Mouse (Mus musculus) liver, embryonic 13.5 days (tissue): ENCODE results near the gene Pigb. TPM values are rescaled to one million over a fixed set of nuclear protein-coding genes. Genes with fewer than 3 reads are reported as not detected.
"Not testable (repeated sequence)": the region's sequence is repeated elsewhere in the genome, so short reads cannot be mapped to it uniquely, and the experiment has no call there.

Experiments used
- ATAC-seq: fragments of 200-750 bp; cut with Nextera tagmentation; 2 replicates; pipeline ENCODE4 v1.8.0; 2017; ENCODE audit warnings: low read depth, mild to moderate bottlenecking, moderate number of reproducible peaks, moderate library complexity
- DNase-seq: peaks from one replicate; pipeline ENCODE4 v3.0.0; 2022
- H3K27ac ChIP-seq: fragments of 300-500 bp; sonication (generic); 2 replicates; pipeline ENCODE4 v1.5.1; 2015; ENCODE audit warnings: moderate library complexity, mild to moderate bottlenecking, inconsistent platforms
- H3K27me3 ChIP-seq: fragments of 300-500 bp; sonication (generic); 2 replicates; pipeline ENCODE4 v1.6.1; 2015; ENCODE audit warnings: mild to moderate bottlenecking, inconsistent platforms
- H3K36me3 ChIP-seq: fragments of 300-500 bp; sonication (generic); 2 replicates; pipeline ENCODE4 v1.6.1; 2015; ENCODE audit warnings: mild to moderate bottlenecking, inconsistent platforms
- H3K4me1 ChIP-seq: fragments of 300-500 bp; sonication (generic); replicated peaks from 2 replicates; pipeline ENCODE4 v1.6.1; 2015; ENCODE audit warnings: inconsistent platforms
- H3K4me2 ChIP-seq: fragments of 300-500 bp; sonication (generic); 2 replicates; pipeline ENCODE4 v1.6.1; 2015; ENCODE audit warnings: inconsistent platforms, mild to moderate bottlenecking, moderate library complexity
- H3K4me3 ChIP-seq: fragments of 300-500 bp; sonication (generic); replicated peaks from 2 replicates; pipeline ENCODE4 v1.5.1; 2015; ENCODE audit warnings: mild to moderate bottlenecking, inconsistent platforms
- H3K9ac ChIP-seq: fragments of 300-500 bp; sonication (generic); 2 replicates; pipeline ENCODE4 v1.6.1; 2015; ENCODE audit warnings: mild to moderate bottlenecking, inconsistent platforms
- H3K9me3 ChIP-seq: fragments of 300-500 bp; sonication (generic); replicated peaks from 2 replicates; pipeline ENCODE4 v1.6.1; 2016; ENCODE audit warnings: inconsistent platforms
- WGBS: fragments of 180-500 bp; shearing (Covaris S2); methylation state at CpG from one replicate; pipeline ENCODE4 v1.1.7; 2015; ENCODE audit not compliant: insufficient replicate concordance; 5-methylcytosine and 5-hydroxymethylcytosine counted together
- polyA plus RNA-seq: library from polyadenylated mRNA; unstranded; fragments of >200 nt; fragmentation: Nextera tagmentation; extraction: Ambion mirVana; gene quantifications from 2 replicates; pipeline ENCODE4 v1.2.1, GENCODE M21; 2015

Gene Pigb
- 4.5 and 6.2 TPM in 2 replicates for polyA plus RNA-seq

DNA sequence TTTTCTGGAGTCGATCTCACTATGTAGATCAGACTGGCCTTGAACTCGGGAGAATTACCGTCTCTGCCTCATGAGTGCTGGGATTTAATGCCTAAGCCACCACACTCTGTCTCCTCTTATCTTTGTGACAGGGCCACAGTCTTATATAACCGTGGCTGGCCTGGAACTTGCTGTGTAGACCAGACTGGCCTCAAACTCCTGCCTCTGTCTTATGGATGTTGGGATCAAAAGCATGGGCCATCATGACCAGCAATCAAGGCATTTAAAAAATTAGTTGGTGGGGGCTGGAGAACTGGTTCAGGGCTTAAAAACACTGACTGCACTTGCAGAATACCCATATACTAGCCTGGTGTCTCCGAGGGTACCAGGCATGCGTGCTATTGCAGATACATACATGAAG is at the start of gene Pigb:
TSS of gene Pigb (minus strand) at position 299 of the 400 bp plus-strand sequence.
- no peaks in the 10 kb centered on the region for H3K27me3 ChIP-seq

DNA sequence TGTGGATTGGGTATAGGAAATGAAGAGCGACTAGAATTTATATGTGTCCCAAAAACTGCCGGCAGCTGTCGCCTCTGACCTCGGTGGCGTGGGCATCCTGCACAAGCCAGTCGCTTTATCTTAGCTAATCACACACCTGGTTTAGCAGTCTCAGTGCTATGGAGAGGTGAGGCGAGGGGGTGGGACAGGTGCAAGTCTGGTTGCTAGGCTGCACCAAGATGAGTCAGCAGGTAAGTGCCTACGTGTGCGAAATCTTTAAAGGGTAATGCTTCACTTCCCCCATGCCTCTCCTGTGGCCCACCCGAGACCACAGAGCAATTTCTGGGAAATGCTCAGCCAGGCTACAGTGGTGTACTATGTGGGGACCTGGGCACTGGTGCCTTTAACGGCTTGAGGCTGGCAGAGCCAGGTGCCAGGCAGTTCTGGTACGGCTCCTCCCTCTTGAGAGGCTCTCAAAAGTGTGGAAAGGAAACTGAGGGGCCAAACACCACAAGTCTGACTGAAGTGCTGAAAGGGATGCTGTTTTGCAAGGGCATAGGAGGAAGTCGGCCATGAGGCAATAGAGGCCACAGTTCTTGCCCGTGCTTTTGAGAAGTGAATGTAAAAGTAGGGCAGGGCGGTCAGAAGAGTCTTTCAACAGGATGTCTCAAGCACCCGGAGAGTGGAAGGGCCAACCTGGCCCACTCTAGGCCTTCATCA is 49.2 kb upstream of the Pigb start:
- no peaks in the 10 kb centered on the region for H3K27me3 ChIP-seq
- no peak overlapping the region for H3K9ac ChIP-seq
- DNase-seq: no peak
- H3K4me3 ChIP-seq: no peak overlapping the region
- H3K4me1 ChIP-seq: no peaks in the 10 kb centered on the region
- 40% methylated on average over 16 of the region's 16 CpGs for WGBS
- no peaks in the 10 kb centered on the region for H3K36me3 ChIP-seq
- ATAC-seq: peak; percentile 28; the same call in 1 of the 2 replicates
- no peak overlapping the region for H3K4me2 ChIP-seq
- H3K27ac ChIP-seq: peak overlapping the region; percentile 43
- no peaks in the 10 kb centered on the region for H3K9me3 ChIP-seq

More for the DNA sequence above, at the start of gene Pigb:
- peaks cover 33% of the 10 kb centered on the region for H3K4me1 ChIP-seq
- peak within 1 kb of the TSS; percentile 87 for H3K9ac ChIP-seq
- WGBS: 21% methylated on average over 6 of the region's 6 CpGs
- no peak for ATAC-seq
- peak; percentile 11 for DNase-seq
- no peaks in the 10 kb centered on the region for H3K9me3 ChIP-seq
- H3K27ac ChIP-seq: peak within 1 kb of the TSS; percentile 82
- H3K36me3 ChIP-seq: no peaks in the 10 kb centered on the region
- peak within 1 kb of the TSS; percentile 80 for H3K4me2 ChIP-seq
- peak within 1 kb of the TSS; percentile 85 for H3K4me3 ChIP-seq

DNA sequence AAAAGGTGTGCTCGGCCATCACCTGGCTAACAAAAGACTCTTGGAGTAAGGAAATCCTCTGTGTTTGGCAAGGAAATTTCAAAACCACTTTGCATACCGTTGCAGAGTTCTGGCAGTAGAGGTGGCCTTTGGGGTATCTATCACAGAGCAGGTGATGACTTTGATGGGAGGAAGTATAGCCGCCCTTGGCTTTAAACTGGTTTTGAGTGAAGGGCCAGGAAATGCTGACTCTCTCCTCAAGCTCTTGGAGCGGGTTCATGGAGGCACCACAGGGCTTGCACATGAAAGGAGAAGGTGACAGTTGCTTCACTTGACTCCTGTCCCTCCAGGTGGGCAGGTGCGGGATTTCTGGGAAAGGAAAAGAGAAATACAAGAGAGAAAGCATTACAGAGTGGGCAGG is 47.4 kb upstream of the Pigb start:
- Histone ChIP-seq H3K9ac (no peak overlapping the region), H3K4me1 (no peaks in the 10 kb centered on the region), H3K4me3 (no peak overlapping the region), H3K9me3 (no peaks in the 10 kb centered on the region), H3K36me3 (no peaks in the 10 kb centered on the region), H3K27me3 (no peaks in the 10 kb centered on the region), H3K27ac (no peak overlapping the region), H3K4me2 (no peak overlapping the region)
- ATAC-seq (no peak), DNase-seq (no peak)
- WGBS: 52% methylated on average over 5 of the region's 5 CpGs

DNA sequence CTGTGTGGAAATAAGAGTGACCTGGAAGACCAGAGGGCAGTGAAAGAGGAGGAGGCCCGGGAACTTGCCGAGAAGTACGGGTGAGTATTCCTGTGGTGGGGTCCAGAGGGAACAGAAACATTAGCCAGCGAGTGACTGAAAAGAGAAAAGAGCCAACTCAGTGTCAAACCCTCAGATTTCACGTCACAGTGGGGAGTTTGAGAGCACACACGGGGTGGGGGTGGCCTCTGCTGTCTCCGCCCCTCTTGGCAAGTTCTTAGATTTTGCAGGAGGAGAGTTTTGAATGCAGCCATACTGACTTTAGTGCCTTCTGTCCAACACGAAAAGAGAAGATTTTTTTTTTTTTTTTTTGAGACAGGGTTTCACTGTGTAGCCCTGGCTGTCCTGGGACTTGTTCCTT is 46.9 kb upstream of the Pigb start:
- Histone ChIP-seq H3K4me2 (no peak overlapping the region), H3K4me1 (no peaks in the 10 kb centered on the region), H3K27me3 (no peaks in the 10 kb centered on the region), H3K9me3 (no peaks in the 10 kb centered on the region), H3K4me3 (no peak overlapping the region), H3K9ac (no peak overlapping the region), H3K36me3 (no peaks in the 10 kb centered on the region), H3K27ac (no peak overlapping the region; the same call in 1 of the 2 replicates)
- WGBS: 56% methylated on average over 8 of the region's 8 CpGs
- DNase-seq (no peak), ATAC-seq (no peak)

DNA sequence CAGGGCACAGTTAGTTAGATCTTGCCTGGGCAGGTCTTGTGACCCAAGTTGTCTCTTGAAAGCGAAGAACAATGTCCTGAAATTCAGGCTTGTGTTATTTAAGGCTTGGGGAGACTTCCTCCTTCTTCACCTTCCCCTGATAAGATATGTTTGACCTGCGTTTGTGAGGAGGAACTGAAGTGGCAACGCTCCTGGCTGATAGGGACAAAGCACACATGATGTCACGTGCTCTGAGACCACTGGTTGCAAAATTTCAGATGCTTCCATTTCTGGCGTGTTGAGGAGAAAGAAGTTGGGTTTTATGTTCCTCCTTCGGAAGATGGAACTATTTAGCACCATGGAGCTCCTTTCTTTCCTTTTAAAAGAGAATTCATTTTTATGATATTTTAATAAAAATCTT is 45.7 kb upstream of the Pigb start:
- Histone ChIP-seq H3K4me2 (no peak overlapping the region), H3K9me3 (no peaks in the 10 kb centered on the region), H3K27ac (0 out of 2 replicates have a peak overlapping the region, but pooled peaks have one; percentile 25), H3K4me3 (no peak overlapping the region), H3K4me1 (no peaks in the 10 kb centered on the region), H3K9ac (no peak overlapping the region), H3K27me3 (no peaks in the 10 kb centered on the region), H3K36me3 (no peaks in the 10 kb centered on the region)
- DNase-seq (no peak), ATAC-seq (no peak)
- WGBS: 9% methylated on average over 6 of the region's 6 CpGs

DNA sequence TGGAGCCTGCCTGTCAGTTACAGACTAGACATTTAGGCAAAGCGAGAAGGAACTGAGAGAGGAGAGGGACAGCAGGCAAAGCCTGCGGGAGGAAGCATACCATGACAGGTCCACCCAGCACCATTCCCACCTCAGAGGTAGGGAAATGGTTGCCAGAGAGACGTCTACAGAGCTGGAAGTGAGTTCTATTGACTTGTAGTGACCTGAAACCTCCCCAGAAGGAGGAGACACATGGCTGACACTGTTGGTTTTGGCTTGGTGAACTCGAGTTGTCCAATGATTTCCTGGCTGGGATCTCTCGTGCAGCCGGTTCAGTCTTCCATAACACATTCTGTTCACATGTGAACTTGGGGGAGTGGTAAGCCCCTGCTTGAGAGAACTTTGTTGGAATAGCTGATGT is 43.8 kb upstream of the Pigb start:
- WGBS: 53% methylated on average over 6 of the region's 6 CpGs
- DNase-seq (no peak), ATAC-seq (no peak)
- Histone ChIP-seq H3K9ac (no peak overlapping the region), H3K4me1 (no peaks in the 10 kb centered on the region), H3K36me3 (no peaks in the 10 kb centered on the region), H3K4me2 (no peak overlapping the region), H3K27me3 (no peaks in the 10 kb centered on the region), H3K27ac (no peak overlapping the region; the same call in 1 of the 2 replicates), H3K9me3 (no peaks in the 10 kb centered on the region), H3K4me3 (no peak overlapping the region)

DNA sequence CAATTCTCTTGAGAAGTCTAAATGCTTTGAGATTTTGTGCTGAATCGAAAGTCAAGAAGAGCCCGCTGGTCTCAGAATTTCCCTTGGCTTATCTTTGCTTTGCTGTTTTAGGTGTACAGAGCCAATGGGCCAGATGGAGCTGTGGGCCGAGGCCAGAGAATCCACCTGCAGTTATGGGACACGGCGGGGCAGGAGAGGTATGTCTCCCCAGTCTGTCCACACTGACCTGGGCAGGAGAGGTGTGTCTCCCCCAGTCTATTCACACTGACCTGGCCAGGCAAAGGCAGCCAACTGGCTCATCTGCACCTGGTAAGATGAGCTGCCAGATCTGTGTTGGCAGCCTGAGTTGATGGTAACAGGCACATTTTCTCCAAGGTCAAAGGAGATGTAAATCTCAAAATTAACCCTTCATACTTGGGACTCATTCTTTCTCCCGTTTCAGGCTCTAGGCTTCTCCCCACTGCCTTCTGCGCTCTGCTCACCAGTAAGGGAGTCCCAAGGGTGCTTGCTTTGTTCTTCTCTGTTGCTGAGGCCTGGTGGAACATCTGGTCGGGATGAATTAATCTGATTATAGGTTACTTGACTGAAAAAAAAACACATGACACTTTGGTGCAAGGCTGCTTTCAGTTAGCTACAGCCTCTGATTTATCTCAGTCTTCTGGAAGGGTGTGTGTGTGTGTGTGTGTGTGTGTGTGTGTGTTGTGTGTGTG is 42.3 kb upstream of the Pigb start:
- H3K4me3 ChIP-seq: no peak overlapping the region
- ATAC-seq (no peak), DNase-seq (no peak)
- no peaks in the 10 kb centered on the region for H3K36me3 ChIP-seq
- no peaks in the 10 kb centered on the region for H3K27me3 ChIP-seq
- WGBS: 77% methylated on average over 8 of the region's 8 CpGs
- H3K27ac ChIP-seq: no peak overlapping the region
- no peak overlapping the region for H3K9ac ChIP-seq
- no peak overlapping the region for H3K4me2 ChIP-seq
- no peaks in the 10 kb centered on the region for H3K4me1 ChIP-seq
- H3K9me3 ChIP-seq: no peaks in the 10 kb centered on the region

DNA sequence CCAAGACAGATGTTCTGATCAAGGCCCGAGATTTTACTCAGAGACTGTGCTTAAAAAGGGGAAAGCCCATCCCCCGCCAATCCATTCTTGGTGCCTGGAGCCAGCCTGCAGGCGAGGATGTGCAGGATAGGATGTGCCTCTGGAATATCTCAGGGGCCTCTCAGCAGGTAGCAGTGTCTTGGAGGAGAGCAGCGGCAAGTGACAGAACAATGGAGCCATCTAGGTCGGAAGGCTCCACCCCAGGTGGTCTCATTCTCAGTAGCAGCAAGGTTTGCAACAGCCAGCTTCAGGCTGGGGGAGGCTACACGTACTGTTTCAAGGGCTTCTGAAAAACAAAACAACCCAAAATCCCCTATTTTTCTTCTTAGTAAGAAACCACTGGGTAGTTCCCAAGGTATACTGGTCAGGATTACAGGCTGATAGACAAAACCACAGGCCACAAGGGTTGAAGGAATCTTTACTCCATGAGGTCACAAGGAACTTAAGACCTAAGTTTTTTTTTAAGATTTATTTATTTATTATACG is 39.7 kb upstream of the Pigb start:
- Histone ChIP-seq H3K4me1 (no peaks in the 10 kb centered on the region), H3K9me3 (no peaks in the 10 kb centered on the region), H3K27ac (no peak overlapping the region), H3K9ac (no peak overlapping the region), H3K36me3 (no peaks in the 10 kb centered on the region), H3K27me3 (no peaks in the 10 kb centered on the region), H3K4me2 (no peak overlapping the region), H3K4me3 (no peak overlapping the region)
- DNase-seq (no peak), ATAC-seq (no peak)
- WGBS: 57% methylated on average over 7 of the region's 7 CpGs

DNA sequence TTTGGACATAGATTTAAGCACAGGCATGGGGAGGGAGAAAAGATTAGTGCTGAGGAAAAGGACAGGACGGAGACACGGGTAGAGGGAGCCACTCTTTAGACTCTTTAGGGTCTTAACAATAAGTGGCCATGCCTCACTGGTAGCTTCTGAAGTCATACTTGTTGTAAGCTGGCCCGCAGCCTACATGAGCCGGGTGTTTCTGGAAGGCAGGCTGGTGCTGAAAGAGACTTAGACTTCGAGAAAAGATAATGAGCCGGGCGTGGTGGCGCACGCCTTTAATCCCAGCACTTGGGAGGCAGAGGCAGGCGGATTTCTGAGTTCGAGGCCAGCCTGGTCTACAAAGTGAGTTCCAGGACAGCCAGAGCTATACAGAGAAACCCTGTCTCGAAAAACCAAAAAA is 39.2 kb upstream of the Pigb start:
- not testable (repeated sequence) for H3K4me1 ChIP-seq, ATAC-seq, H3K9me3 ChIP-seq, H3K4me2 ChIP-seq, H3K27ac ChIP-seq, H3K36me3 ChIP-seq, DNase-seq, H3K27me3 ChIP-seq, H3K4me3 ChIP-seq, H3K9ac ChIP-seq
- 69% methylated on average over 11 of the region's 12 CpGs for WGBS

DNA sequence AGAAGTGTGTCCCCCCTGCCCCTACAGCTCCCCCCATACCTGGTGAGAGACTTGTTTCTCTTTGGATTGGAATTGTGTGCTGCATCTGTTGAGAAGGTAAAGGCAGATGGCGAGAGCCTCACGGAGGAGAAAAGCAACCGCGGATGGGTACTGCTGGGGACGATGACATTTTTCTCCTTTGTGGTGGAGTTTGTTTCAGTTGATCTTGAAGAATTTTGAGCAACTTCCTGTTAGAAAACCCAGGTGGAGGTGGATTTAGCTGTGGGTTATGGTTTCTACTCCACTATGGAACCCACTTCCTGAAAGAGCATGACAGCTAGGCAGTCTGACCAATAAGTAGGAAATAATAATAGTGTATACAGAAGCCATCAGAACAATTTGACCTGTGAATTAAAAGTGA is 33.0 kb upstream of the Pigb start:
- Histone ChIP-seq H3K27ac (no peak overlapping the region; the same call in 1 of the 2 replicates), H3K4me3 (no peak overlapping the region), H3K9me3 (no peaks in the 10 kb centered on the region), H3K4me2 (no peak overlapping the region), H3K27me3 (no peaks in the 10 kb centered on the region), H3K9ac (no peak overlapping the region), H3K4me1 (peaks cover 21% of the 10 kb centered on the region), H3K36me3 (no peaks in the 10 kb centered on the region)
- WGBS: 35% methylated on average over 5 of the region's 5 CpGs
- ATAC-seq: no peak
- DNase-seq: no peak

DNA sequence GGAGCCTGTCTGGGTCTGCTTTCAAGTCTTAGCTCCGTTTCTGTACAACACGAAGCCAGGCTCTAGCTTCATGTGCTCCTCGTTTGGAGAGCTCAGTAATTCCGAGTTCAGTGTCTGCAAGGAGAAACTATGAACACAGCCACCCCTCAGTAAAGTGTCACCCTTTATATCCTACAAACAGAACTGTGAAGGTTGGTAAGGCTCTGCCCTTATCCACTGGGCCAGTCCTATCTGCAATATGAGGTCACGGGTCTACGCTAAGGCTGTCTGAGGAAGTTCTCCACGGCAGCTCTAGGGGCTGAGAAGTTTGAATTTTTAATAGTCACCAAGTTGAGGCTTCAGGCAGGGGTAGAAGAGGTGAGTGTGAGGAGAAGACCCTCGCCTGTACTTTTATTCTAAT is 32.2 kb upstream of the Pigb start:
- 33% methylated on average over 8 of the region's 8 CpGs for WGBS
- H3K9ac ChIP-seq: no peak overlapping the region
- H3K36me3 ChIP-seq: no peaks in the 10 kb centered on the region
- no peak overlapping the region for H3K4me3 ChIP-seq
- H3K9me3 ChIP-seq: no peaks in the 10 kb centered on the region
- peaks cover 29% of the 10 kb centered on the region for H3K4me1 ChIP-seq
- no peak overlapping the region for H3K27ac ChIP-seq
- no peaks in the 10 kb centered on the region for H3K27me3 ChIP-seq
- H3K4me2 ChIP-seq: no peak overlapping the region
- no peak for ATAC-seq
- no peak for DNase-seq
